Mouse (Mus musculus) WW6 (cell line): ENCODE data around the gene Nprl3.
"Not testable (repeated sequence)": the region's sequence is repeated elsewhere in the genome, so short reads cannot be mapped to it uniquely, and the experiment has no call there.

ENCODE experiments used
- DNase-seq: peaks from one replicate; pipeline ENCODE4 v3.0.0-alpha.2; 2013; ENCODE audit warnings: low read depth, low spot score

Gene Nprl3

GRCm38 (mm10) chr11:32267188-32267884 lies at the start of gene Nprl3:
TSS of gene Nprl3 (minus strand) at chr11:32267707.
- peak; percentile 92 for DNase-seq

- DNase-seq: no peak
Measured at GRCm38 (mm10) chr11:32316009-32316408, 48.5 kb upstream of the Nprl3 start.

- no peak for DNase-seq
Measured at GRCm38 (mm10) chr11:32309928-32310327, 42.4 kb upstream of the Nprl3 start.

GRCm38 (mm10) chr11:32309446-32309845 lies 41.9 kb upstream of the Nprl3 start:
- no peak for DNase-seq

- DNase-seq: no peak
Measured at GRCm38 (mm10) chr11:32307006-32307405, 39.5 kb upstream of the Nprl3 start.

- DNase-seq: no peak
Measured at GRCm38 (mm10) chr11:32303455-32303854, 35.9 kb upstream of the Nprl3 start.

GRCm38 (mm10) chr11:32302824-32303419 lies 35.4 kb upstream of the Nprl3 start:
- no peak for DNase-seq

GRCm38 (mm10) chr11:32301506-32301905 lies 34.0 kb upstream of the Nprl3 start:
- no peak for DNase-seq

- no peak for DNase-seq
Measured at GRCm38 (mm10) chr11:32300279-32301267, 33.1 kb upstream of the Nprl3 start.

- not testable (repeated sequence) for DNase-seq
Measured at GRCm38 (mm10) chr11:32299865-32300264, 32.4 kb upstream of the Nprl3 start, which contains the start of gene Hbq1a. TSS of gene Hbq1a (plus strand) at chr11:32300069.

- DNase-seq: no peak
Measured at GRCm38 (mm10) chr11:32298532-32298918, 31.0 kb upstream of the Nprl3 start.

GRCm38 (mm10) chr11:32297866-32298531 lies 30.5 kb upstream of the Nprl3 start:
- no peak for DNase-seq

- not testable (repeated sequence) for DNase-seq
Measured at GRCm38 (mm10) chr11:32297417-32297816, 29.9 kb upstream of the Nprl3 start.

- DNase-seq: not testable (repeated sequence)
Measured at GRCm38 (mm10) chr11:32296203-32296602, 28.7 kb upstream of the Nprl3 start, which contains the start of gene Hba-a2. TSS of gene Hba-a2 (plus strand) at chr11:32296489.

- not testable (repeated sequence) for DNase-seq
Measured at GRCm38 (mm10) chr11:32293479-32293878, 26.0 kb upstream of the Nprl3 start.

- DNase-seq: not testable (repeated sequence)
Measured at GRCm38 (mm10) chr11:32292819-32293218, 25.3 kb upstream of the Nprl3 start.

- no peak for DNase-seq
Measured at GRCm38 (mm10) chr11:32287493-32287825, 20.0 kb upstream of the Nprl3 start.

GRCm38 (mm10) chr11:32286695-32287492 lies 19.4 kb upstream of the Nprl3 start, which contains the start of gene Hbq1b:
TSS of gene Hbq1b (plus strand) at chr11:32286965.
- DNase-seq: not testable (repeated sequence)

GRCm38 (mm10) chr11:32285887-32286286 lies 18.4 kb upstream of the Nprl3 start:
- not testable (repeated sequence) for DNase-seq

- DNase-seq: no peak
Measured at GRCm38 (mm10) chr11:32285031-32285775, 17.7 kb upstream of the Nprl3 start.
